In genomic region chr7:140763447-140764020, GRCm38 (mm10) we compare ENCODE assay signal across 21 mouse cellular contexts. TPM values are rescaled to one million over a fixed set of nuclear protein-coding genes. Genes with fewer than 3 reads are reported as not detected.
DNase-seq lines count a peak whose midpoint lies in the region; ATAC-seq and TF ChIP-seq lines count a peak whose summit lies in the region.
"Had no signal": no experiment of that assay in that cellular context is flagged by ENCODE, and none has a peak within 500 bp of the region (broad histone marks: within the 10 kb centered on the region; RNA-seq: fewer than 3 reads in every experiment).

Cyp2e1 (plus strand) TSS chr7:140763739.

- no peaks in the 10 kb centered on the region for H3K27me3 ChIP-seq in kidney, adult 2 months (replicated peaks; ENCODE audit: control insufficient read depth, insufficient read depth, low read length)
- no peaks in the 10 kb centered on the region for H3K27me3 ChIP-seq in kidney, embryonic 16.5 days (ENCODE audit: insufficient read depth, low read length)
- H3K27me3 ChIP-seq: embryonic facial prominence, embryonic 12.5 days; hindbrain, embryonic 15.5 days had no signal

- H3K9ac ChIP-seq in kidney, embryonic 16.5 days (replicated peaks; ENCODE audit: low read length), result no peak within 1 kb of the TSS
- H3K9ac ChIP-seq: embryonic facial prominence, embryonic 12.5 days; forebrain, postnatal 0 days; hindbrain, embryonic 15.5 days; lung, embryonic 14.5 days had no signal

- TF ChIP-seq CTCF in kidney, adult 2 months (conservative IDR thresholded peaks at IDR 0.05; ENCODE audit: insufficient read depth, insufficient read length, low read depth, low read length), result no peak

- peak; percentile 93 for DNase-seq in kidney, adult 2 months
- DNase-seq in urinary bladder, adult 2 months (ENCODE audit: low spot score), result no peak
- DNase-seq in urinary bladder, postnatal 10 days (ENCODE audit: low spot score), result no peak
- DNase-seq in gonadal fat pad, adult 2 months (ENCODE audit: low read depth), result no peak
- DNase-seq in spleen, postnatal 14 days (ENCODE audit: low spot score in 2 of 2), result no peak
- DNase-seq in frontal cortex, postnatal 10 days (ENCODE audit: low spot score in 2 of 2), result no peak
- DNase-seq: cerebellum, adult 8-10 months; forebrain, postnatal 0 days; gastrocnemius, postnatal 10 days; lung, embryonic 14.5 days; thymus, adult 18-20 months had no signal

- peak within 1 kb of the TSS; percentile 92 for H3K27ac ChIP-seq in kidney, adult 2 months (ENCODE audit: insufficient read depth, low read depth, low read length)
- H3K27ac ChIP-seq in kidney, embryonic 16.5 days (ENCODE audit: low read length), result no peak within 1 kb of the TSS
- H3K27ac ChIP-seq: embryonic facial prominence, embryonic 12.5 days; hindbrain, embryonic 15.5 days; kidney, postnatal 0 days had no signal

- H3K4me3 ChIP-seq in kidney, adult 2 months (ENCODE audit: insufficient read depth, low read depth, low read length), result peak within 1 kb of the TSS; percentile 84
- no peak within 1 kb of the TSS for H3K4me3 ChIP-seq in kidney, embryonic 16.5 days (ENCODE audit: low read length)
- H3K4me3 ChIP-seq: embryonic facial prominence, embryonic 12.5 days; hindbrain, embryonic 15.5 days; megakaryocyte, embryonic 14.5 days had no signal

- H3K9me3 ChIP-seq in kidney, embryonic 16.5 days (ENCODE audit: low read length), result no peaks in the 10 kb centered on the region
- H3K9me3 ChIP-seq: embryonic facial prominence, embryonic 12.5 days; hindbrain, embryonic 15.5 days; megakaryocyte, embryonic 14.5 days had no signal

- TF ChIP-seq POLR2A in kidney, adult 2 months (IDR thresholded peaks at IDR 0.05; ENCODE audit: low read depth, low read length), result peak; percentile 51

- 55% methylated on average over 7 of the region's 7 CpGs for WGBS in kidney, adult 2 months
- 77% methylated on average over 7 of the region's 7 CpGs for WGBS in kidney, embryonic 16.5 days

- H3K4me1 ChIP-seq in kidney, adult 2 months (ENCODE audit: control insufficient read depth, insufficient read depth, low read length), result peaks cover 2% of the 10 kb centered on the region; the same call in 1 of the 2 replicates
- no peaks in the 10 kb centered on the region for H3K4me1 ChIP-seq in kidney, embryonic 16.5 days (ENCODE audit: insufficient read depth, low read length)
- H3K4me1 ChIP-seq: embryonic facial prominence, embryonic 12.5 days; hindbrain, embryonic 15.5 days; megakaryocyte, embryonic 14.5 days had no signal

- no peak within 1 kb of the TSS for H3K4me2 ChIP-seq in kidney, embryonic 16.5 days (replicated peaks; ENCODE audit: low read depth, low read length)
- H3K4me2 ChIP-seq: embryonic facial prominence, embryonic 12.5 days; heart, embryonic 11.5 days; hindbrain, embryonic 15.5 days; lung, embryonic 14.5 days had no signal

- H3K36me3 ChIP-seq in kidney, adult 2 months (ENCODE audit: control insufficient read depth, insufficient read depth, low read length), result no peaks in the 10 kb centered on the region; the same call in 1 of the 2 replicates
- H3K36me3 ChIP-seq in kidney, embryonic 16.5 days (ENCODE audit: insufficient read depth, low read length), result no peaks in the 10 kb centered on the region
- H3K36me3 ChIP-seq: embryonic facial prominence, embryonic 12.5 days; hindbrain, embryonic 15.5 days had no signal

- ATAC-seq in kidney, embryonic 16.5 days (ENCODE audit: low FRiP score, low TSS enrichment), result no peak
- ATAC-seq: activated CD4-positive, CD25-positive, alpha-beta regulatory T cell, adult 4 months; forebrain, postnatal 0 days; midbrain, embryonic 16.5 days; Patski had no signal

RNA-seq across cellular contexts. Expression of gene Cyp2e1, which starts in this region (rescaled TPM):
- 78.0 and 92.8 TPM in 2 replicates for polyA plus RNA-seq in kidney, adult 2 months (2012; rRNA removed)
- 1.4 and 1.8 TPM in 2 replicates for polyA plus RNA-seq in kidney, embryonic 16.5 days (2015; fragmentation: Nextera tagmentation; extraction: Ambion mirVana)
- 45.5 and 70.4 TPM in 2 replicates for polyA plus RNA-seq in urinary bladder, adult 2 months (2012; rRNA removed)
- polyA plus RNA-seq in gonadal fat pad, adult 2 months (2012; rRNA removed), result 82.4 and 284 TPM in 2 replicates
- polyA plus RNA-seq: embryonic facial prominence, embryonic 12.5 days; forebrain, postnatal 0 days; heart, embryonic 11.5 days; hindbrain, embryonic 15.5 days; lung, embryonic 14.5 days; midbrain, embryonic 16.5 days; Patski; stomach, embryonic 14.5 days had no signal

Comparison
In these comparisons a context has a peak if more than half of its experiments do, and no peak if none do; other contexts are left out.
1. RNA of gene Cyp2e1 (polyA plus RNA-seq): 78.0 to 92.8 TPM in kidney, adult 2 months, 82.4 to 284 TPM in gonadal fat pad, adult 2 months and 45.5 to 70.4 TPM in urinary bladder, adult 2 months; 1.4 to 1.8 TPM in kidney, embryonic 16.5 days; every median in the first group is over 10 times any median in the second.